Mouse (Mus musculus) right cerebral cortex, postnatal 10 days (tissue): ENCODE measurements around the gene Ube2e3.

Experiments
- DNase-seq, 2 experiments: peaks; one replicate each; pipeline ENCODE4 v3.0.0; 2021; ENCODE audit warnings: low spot score in 2 of 2

Ube2e3 gene

DNA sequence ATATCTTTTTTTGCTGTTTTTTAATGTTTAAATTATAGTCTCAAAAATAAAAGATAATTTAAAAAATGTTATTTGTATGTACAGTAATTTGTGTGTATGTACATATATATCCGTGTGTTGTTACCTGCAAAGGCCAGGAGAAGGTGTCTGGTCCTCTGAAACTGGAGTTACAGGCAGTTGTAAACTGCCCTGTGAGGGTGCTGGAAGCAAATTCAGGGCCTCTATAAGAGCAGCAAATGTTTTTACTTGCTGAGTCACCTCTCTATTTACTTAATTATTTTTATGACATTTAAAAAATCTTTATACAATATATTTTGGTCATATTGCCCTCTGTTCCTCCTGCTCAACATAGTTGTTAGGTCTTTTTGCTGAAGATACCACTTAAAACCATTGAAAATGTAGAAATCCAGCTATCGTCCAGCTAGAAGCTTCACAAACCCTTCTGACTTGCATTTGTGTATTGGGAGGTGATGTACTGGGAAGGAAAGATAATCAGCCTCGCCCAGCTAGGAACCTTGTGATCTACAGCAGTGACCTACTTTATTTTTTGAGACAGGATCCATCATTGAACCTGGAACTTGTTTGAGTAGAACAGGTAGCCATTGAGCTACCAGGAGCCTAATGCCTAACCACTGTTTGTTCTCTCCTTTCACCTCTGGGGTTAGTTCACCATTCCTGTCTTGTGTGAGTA, 15.0 kb downstream of the Ube2e3 start:
- DNase-seq: no peak

DNA sequence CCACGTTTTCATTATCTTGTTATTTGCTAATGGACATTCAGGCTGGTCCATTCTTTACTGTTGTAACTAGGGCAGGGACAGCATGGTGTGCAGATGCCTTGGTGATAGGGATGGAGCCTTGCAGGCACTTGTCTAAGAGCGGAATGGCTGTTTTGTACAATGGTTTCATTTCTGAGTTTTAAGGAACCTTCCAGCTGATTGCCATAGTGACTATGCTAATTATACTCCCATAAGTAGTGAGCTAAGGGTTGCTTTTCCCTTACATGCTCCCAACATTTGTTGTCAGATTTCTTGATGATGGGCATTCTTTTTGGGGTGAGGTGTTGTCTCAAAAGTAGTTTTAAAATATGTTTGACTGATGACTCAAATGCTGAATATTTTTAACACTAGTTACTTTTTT, 18.5 kb downstream of the Ube2e3 start:
- DNase-seq: no peak

DNA sequence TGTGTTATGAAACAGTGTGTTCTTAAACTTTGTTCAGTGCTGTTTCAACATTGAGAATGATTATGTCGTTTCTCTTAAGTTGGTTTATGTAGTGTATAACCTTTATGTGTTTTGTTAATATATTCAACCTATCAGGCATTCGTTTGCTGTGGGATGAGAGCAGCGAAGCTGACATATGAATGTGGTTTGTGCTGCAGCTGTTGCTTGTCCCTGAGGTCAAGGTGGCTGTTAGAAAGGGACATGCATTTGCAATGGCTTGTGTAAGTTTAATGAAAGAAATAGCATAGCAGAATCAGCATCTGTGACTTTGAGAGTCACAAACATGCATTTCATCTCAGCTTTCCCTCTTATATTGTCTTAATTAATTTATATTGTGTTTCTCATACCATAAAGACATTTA, 20.3 kb downstream of the Ube2e3 start:
- no peak for DNase-seq

GRCm38 (mm10) chr2:78895216-78895615, 27.3 kb downstream of the Ube2e3 start:
- no peak for DNase-seq

GRCm38 (mm10) chr2:78905916-78906315, 38.0 kb downstream of the Ube2e3 start:
- DNase-seq: no peak

GRCm38 (mm10) chr2:78911516-78911915, 43.6 kb downstream of the Ube2e3 start:
- no peak for DNase-seq

- DNase-seq: no peak
These were observed 46.9 kb downstream of the Ube2e3 start for GRCm38 (mm10) chr2:78914861-78915260.

DNA sequence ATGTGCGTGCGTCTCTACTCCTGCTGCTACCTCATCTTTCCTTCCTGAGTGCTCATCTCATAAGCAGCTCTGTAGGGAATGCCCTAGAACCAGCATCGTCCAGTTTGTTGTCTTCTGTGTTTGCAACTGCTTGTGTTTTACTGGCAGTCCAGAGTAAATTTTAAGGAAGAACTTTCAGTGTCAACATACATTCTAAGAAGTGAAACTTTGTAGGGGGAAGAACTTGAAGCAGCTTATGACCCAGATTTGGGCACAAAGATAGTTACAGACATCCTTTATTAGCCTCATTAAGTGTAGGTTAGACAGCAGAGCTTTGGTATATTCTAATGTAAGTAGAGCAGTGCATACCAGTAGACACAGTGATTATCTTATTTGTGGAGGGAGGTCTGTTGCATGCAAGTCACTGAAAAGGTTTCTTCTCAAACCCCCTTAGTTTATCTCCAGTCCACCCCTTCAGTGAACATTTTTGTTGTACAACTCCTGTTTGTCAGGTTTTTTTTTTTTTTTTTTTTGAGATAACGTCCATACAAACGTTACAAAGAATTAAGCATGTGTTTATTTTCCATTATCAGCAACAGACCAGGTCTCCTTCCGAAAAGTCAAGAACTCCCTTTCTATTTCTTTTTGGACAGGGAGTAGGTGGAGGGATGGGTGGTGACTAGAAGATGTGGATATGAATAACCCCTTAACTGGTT, 55.2 kb downstream of the Ube2e3 start:
- DNase-seq: no peak

DNA sequence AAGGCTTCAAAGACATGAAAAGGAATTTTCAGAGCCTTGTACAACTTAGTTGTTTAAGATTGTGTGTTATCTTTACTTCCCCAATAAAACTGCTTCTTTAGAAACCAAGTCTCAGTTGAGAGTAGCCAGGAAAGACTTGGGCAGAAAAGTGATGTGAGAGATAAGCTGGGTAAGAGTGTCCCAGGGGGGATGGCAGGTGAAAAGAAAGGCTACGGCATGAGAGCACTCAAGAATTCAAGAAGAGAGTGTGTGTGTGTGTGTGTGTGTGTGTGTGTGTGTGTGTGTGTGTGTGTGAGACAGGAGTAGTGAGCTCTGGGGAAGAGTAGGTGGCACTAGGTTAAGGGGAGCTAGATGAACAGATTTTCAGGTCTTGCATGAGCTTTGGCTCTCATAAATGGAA, 57.9 kb downstream of the Ube2e3 start:
- DNase-seq: no peak

DNA sequence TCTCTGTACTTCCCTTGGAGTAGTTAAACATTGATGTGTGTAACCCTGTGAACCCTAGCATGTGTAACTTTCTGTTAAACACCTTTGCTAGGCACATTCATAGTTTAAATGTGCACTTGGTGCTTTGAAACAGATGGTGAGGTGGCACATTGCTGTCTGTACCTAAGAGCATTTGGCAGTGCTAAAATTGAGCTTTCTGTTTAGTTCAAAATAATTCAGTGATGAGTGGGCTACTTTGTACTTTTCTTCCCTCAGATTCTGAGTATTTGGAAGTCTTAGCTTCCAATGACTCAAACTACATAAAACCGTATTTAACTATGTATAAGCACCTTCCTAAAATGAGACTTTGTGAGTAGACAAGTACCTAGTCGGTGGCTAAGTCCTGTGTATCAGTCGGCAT, 59.7 kb downstream of the Ube2e3 start:
- no peak for DNase-seq

GRCm38 (mm10) chr2:78928080-78928479, 60.2 kb downstream of the Ube2e3 start:
- DNase-seq: no peak

- no peak for DNase-seq
These were observed 63.4 kb downstream of the Ube2e3 start for GRCm38 (mm10) chr2:78931358-78931757.

GRCm38 (mm10) chr2:78959451-78959850, 91.5 kb downstream of the Ube2e3 start:
- no peak for DNase-seq

DNA sequence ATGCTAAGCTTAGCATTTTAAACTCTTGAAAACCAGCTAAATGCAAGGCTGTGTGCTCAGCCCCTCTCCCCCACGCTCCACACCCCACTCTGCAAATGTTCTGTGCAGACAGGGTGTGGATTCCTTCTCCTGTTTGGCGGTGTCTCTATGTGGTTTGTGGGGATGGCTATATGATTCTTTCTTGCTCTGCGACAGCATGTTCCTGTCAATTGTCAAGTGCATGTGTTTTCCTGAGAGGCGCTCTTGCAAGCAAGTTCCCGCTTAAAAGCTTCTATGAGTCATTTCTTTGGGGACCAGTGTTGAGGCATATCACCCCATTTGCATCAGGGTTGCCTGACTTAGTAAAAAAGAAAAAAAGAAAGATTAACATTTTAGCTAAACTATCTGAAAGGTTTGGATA, 92.4 kb downstream of the Ube2e3 start:
- no peak for DNase-seq

DNA sequence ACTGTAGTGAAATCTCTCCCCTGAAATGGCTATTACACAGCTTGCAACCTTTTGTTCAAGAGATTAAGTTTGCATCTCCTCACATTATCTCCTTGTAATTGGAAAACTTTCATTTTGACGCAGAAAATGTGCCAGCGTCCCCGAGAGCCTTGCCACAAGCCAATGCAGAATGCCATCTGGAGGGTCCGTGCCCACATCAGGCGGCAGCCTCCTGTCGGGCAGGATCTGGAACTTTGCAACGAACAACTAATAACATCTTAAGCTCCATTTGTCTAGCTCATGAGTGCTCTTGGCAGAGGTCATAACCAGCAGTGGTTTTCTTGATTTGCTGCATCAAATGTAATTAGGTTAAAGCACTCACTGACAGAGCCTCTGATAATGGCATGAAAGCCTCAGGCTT, 93.1 kb downstream of the Ube2e3 start:
- DNase-seq: no peak

DNA sequence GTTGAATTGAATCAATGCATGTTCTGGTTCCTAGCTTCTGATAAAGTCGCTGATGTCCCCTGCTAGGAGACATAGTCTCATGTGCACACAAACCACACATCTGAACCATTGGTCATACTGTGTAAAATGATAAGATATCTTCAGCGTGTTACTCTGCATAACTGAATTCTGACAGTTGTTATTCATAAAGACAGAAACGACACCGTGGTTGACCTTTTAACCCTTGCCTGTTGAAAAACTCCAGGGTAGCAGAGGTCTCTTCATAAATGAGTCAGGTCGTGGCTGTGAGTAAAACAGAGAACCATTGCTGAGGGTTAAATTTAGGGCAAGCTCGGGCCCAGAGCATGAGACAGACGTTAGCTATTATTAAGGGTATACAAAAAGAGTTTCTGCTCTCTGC, 93.7 kb downstream of the Ube2e3 start:
- no peak for DNase-seq

DNA sequence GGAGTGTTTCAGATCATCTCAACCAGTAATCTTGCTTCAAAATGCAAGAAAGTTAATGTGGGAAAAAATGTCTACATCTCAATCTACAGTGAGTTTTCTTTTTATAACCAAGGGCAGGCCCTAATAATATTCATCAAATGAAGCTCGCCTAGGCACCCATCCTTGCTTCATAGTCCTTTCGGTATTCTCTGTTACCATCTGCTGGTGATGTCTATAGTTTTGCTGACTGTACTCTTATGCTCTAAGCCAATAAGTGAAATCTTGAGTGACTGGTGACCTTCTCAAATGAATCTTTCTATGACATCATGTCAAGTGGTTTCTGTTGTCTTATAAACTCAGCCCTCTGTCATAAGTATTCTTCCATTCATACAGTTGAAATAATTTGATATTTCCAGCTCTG, 97.1 kb downstream of the Ube2e3 start:
- DNase-seq: no peak

- DNase-seq: no peak
These were observed 97.5 kb downstream of the Ube2e3 start for GRCm38 (mm10) chr2:78965396-78965795.

DNA sequence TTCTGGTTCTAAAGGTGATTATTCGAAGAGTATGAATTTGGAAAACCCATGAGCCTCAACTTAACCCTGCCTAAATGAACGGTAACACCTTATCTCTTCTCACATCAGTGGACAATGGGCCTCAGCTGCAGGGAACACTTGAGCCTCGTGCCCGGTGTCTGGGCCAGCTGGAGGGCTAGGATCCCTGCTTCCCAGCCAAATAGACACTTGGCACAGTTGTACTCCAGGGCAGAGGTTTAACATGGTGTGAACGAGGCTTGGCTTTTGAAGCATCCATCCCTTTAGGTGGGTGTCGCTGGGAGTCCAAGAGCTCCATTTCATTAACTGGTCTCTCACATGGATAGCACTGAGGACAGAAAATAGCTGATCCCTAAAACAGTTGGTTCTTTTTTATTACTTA, 102.2 kb downstream of the Ube2e3 start:
- DNase-seq: no peak
